Mouse (Mus musculus) embryonic fibroblast, embryonic 13.5 days (primary cell): ENCODE data around the gene Aff3.

Experiments used
- CTCF ChIP-seq: IDR thresholded peaks from 2 replicates; pipeline ENCODE4 v1.5.1; 2011; ENCODE audit warnings: mild to moderate bottlenecking, control low read depth, low read length, moderate library complexity, borderline replicate concordance; ENCODE audit not compliant: insufficient read depth
- POLR2A ChIP-seq: IDR thresholded peaks from 2 replicates; pipeline ENCODE4 v1.6.1; 2011; ENCODE audit warnings: low read depth, mild to moderate bottlenecking, control low read depth, low read length, moderate library complexity

- TF ChIP-seq POLR2A (no peak), CTCF (no peak)
Measured at GRCm38 (mm10) chr1:38290881-38291280, 373.9 kb downstream of the Aff3 start.
